Mouse (Mus musculus): Measurements from ENCODE around the gene Serpina12.

- no peak for TF ChIP-seq POLR2A (IDR thresholded peaks at IDR 0.05; ENCODE audit: borderline replicate concordance, extremely low read depth, insufficient read depth, insufficient read length, poor library complexity, severe bottlenecking)
- TF ChIP-seq CTCF (IDR thresholded peaks at IDR 0.05; ENCODE audit: borderline replicate concordance, extremely low read depth, insufficient read depth, insufficient read length), result no peak
Observed at GRCm38 (mm10) chr12:104053995-104054394, 9.8 kb upstream of the Serpina12 start.

Measured in brain, embryonic 14.5 days (tissue).